Mouse (Mus musculus): ENCODE results near the gene Foxc1.

Foxc1 gene

GRCm38 (mm10) chr13:31806890-31807735 is 680 bp downstream of the Foxc1 start:
- DNase-seq (ENCODE audit: low read depth, low spot score), result no peak

GRCm38 (mm10) chr13:31807736-31808115 is 1.3 kb downstream of the Foxc1 start:
- DNase-seq (ENCODE audit: low read depth, low spot score), result no peak

GRCm38 (mm10) chr13:31808116-31808803 is 1.8 kb downstream of the Foxc1 start:
- no peak for DNase-seq (ENCODE audit: low read depth, low spot score)

GRCm38 (mm10) chr13:31808804-31809420 is 2.5 kb downstream of the Foxc1 start:
- no peak for DNase-seq (ENCODE audit: low read depth, low spot score)

GRCm38 (mm10) chr13:31809701-31810100 is 3.3 kb downstream of the Foxc1 start:
- no peak for DNase-seq (ENCODE audit: low read depth, low spot score)

GRCm38 (mm10) chr13:31810375-31810692 is 3.9 kb downstream of the Foxc1 start:
- no peak for DNase-seq (ENCODE audit: low read depth, low spot score)

- no peak for DNase-seq (ENCODE audit: low read depth, low spot score)
Observed at GRCm38 (mm10) chr13:31810693-31811541, 4.5 kb downstream of the Foxc1 start.

- DNase-seq (ENCODE audit: low read depth, low spot score), result no peak
Observed at GRCm38 (mm10) chr13:31811542-31812021, 5.1 kb downstream of the Foxc1 start.

- no peak for DNase-seq (ENCODE audit: low read depth, low spot score)
Observed at GRCm38 (mm10) chr13:31812701-31813100, 6.3 kb downstream of the Foxc1 start.

GRCm38 (mm10) chr13:31815383-31816003 is 9.1 kb downstream of the Foxc1 start:
- no peak for DNase-seq (ENCODE audit: low read depth, low spot score)

GRCm38 (mm10) chr13:31818337-31818736 is 11.9 kb downstream of the Foxc1 start:
- DNase-seq (ENCODE audit: low read depth, low spot score), result no peak

GRCm38 (mm10) chr13:31819664-31820405 is 13.4 kb downstream of the Foxc1 start:
- DNase-seq (ENCODE audit: low read depth, low spot score), result no peak

- DNase-seq (ENCODE audit: low read depth, low spot score), result no peak
Observed at GRCm38 (mm10) chr13:31820587-31821017, 14.2 kb downstream of the Foxc1 start.

GRCm38 (mm10) chr13:31821050-31821449 is 14.6 kb downstream of the Foxc1 start:
- DNase-seq (ENCODE audit: low read depth, low spot score), result no peak

- no peak for DNase-seq (ENCODE audit: low read depth, low spot score)
Observed at GRCm38 (mm10) chr13:31823316-31823715, 16.9 kb downstream of the Foxc1 start.

GRCm38 (mm10) chr13:31825180-31825579 is 18.7 kb downstream of the Foxc1 start:
- no peak for DNase-seq (ENCODE audit: low read depth, low spot score)

GRCm38 (mm10) chr13:31827160-31827559 is 20.7 kb downstream of the Foxc1 start:
- DNase-seq (ENCODE audit: low read depth, low spot score), result no peak

GRCm38 (mm10) chr13:31827820-31828332 is 21.4 kb downstream of the Foxc1 start:
- DNase-seq (ENCODE audit: low read depth, low spot score), result no peak

- no peak for DNase-seq (ENCODE audit: low read depth, low spot score)
Observed at GRCm38 (mm10) chr13:31828446-31828845, 22.0 kb downstream of the Foxc1 start.

GRCm38 (mm10) chr13:31830332-31830731 is 23.9 kb downstream of the Foxc1 start:
- DNase-seq (ENCODE audit: low read depth, low spot score), result no peak
